Comparison of ENCODE assay signal across 14 mouse cellular contexts in the genomic region with DNA sequence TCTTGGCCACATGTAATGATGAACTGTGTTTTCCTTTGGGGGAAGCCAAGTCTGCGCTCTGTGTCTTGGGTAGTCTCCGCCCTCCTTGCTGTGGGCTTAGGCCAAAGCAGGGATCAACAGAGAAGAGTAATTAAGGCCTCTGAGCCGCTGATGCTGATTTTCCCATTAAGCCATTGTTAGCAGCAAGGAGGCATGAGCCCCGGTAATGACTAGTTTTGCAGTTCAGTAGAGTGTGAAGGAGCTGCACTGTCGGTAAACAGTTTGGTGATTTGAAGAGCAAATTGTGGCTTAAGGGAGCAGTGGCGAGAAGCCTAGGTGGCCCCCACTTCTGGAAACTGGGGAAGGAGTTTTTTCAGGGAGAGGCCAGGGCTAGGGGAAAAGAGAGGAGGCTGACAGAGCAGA.
DNase-seq lines count a peak whose midpoint lies in the region; ATAC-seq and TF ChIP-seq lines count a peak whose summit lies in the region.
"Had no signal": no experiment of that assay in that cellular context is flagged by ENCODE, and none has a peak within 500 bp of the region (broad histone marks: within the 10 kb centered on the region; RNA-seq: fewer than 3 reads in every experiment).

No protein-coding gene starts in this region.

- intact Hi-C loops in left cerebral cortex, postnatal 25 days (cut with DNase I): loop anchor here (2.0 kb wide), 1 partner anchor 21 kb away; no protein-coding TSS in a partner anchor

- DNase-seq in frontal cortex, postnatal 10 days (ENCODE audit: low spot score in 2 of 2): peak; percentile 10 to 11
- DNase-seq in forebrain, embryonic 10.5 days (ENCODE audit: extremely low spot score, low spot score): peak; percentile 59
- DNase-seq in kidney, adult 2 months: peak; percentile 25
- no peak for DNase-seq in limb, embryonic 10.5 days (ENCODE audit: low spot score)
- no peak for DNase-seq in left cerebral cortex, postnatal 25 days (ENCODE audit: low spot score in 2 of 2)
- DNase-seq in urinary bladder, adult 18-20 months (ENCODE audit: low spot score in 2 of 2): no peak
- DNase-seq: adrenal gland, adult 8-10 months; cerebellum, adult 8-10 months; heart, adult 18-20 months; lung, adult 2 months; thymus, postnatal 25 days had no signal

- H3K4me1 ChIP-seq in forebrain, embryonic 10.5 days: peaks cover 72% of the 10 kb centered on the region
- no peaks in the 10 kb centered on the region for H3K4me1 ChIP-seq in kidney, adult 2 months (ENCODE audit: control insufficient read depth, insufficient read depth, low read length)
- no peaks in the 10 kb centered on the region for H3K4me1 ChIP-seq in neural tube, embryonic 14.5 days (ENCODE audit: control insufficient read depth, insufficient read depth, low read length)
- peaks cover 33% of the 10 kb centered on the region for H3K4me1 ChIP-seq in limb, embryonic 10.5 days

- no peak overlapping the region for H3K4me2 ChIP-seq in neural tube, embryonic 14.5 days (ENCODE audit: low read depth, low read length)

- no peak overlapping the region for H3K4me3 ChIP-seq in forebrain, embryonic 10.5 days
- H3K4me3 ChIP-seq in kidney, adult 2 months (ENCODE audit: insufficient read depth, low read depth, low read length): no peak overlapping the region
- H3K4me3 ChIP-seq in neural tube, embryonic 14.5 days (ENCODE audit: low read depth, low read length): no peak overlapping the region
- H3K4me3 ChIP-seq in limb, embryonic 10.5 days: no peak overlapping the region

- H3K9ac ChIP-seq in neural tube, embryonic 14.5 days (replicated peaks; ENCODE audit: low read depth, low read length): no peak overlapping the region

- no peaks in the 10 kb centered on the region for H3K36me3 ChIP-seq in forebrain, embryonic 10.5 days (replicated peaks)
- H3K36me3 ChIP-seq in kidney, adult 2 months (ENCODE audit: control insufficient read depth, insufficient read depth, low read length): no peaks in the 10 kb centered on the region
- H3K36me3 ChIP-seq in neural tube, embryonic 14.5 days (ENCODE audit: control insufficient read depth, insufficient read depth, low read length): no peaks in the 10 kb centered on the region
- no peaks in the 10 kb centered on the region for H3K36me3 ChIP-seq in limb, embryonic 10.5 days
- H3K36me3 ChIP-seq: G1E had no signal

- no peak for TF ChIP-seq CTCF in kidney, adult 2 months (conservative IDR thresholded peaks at IDR 0.05; ENCODE audit: insufficient read depth, insufficient read length, low read depth, low read length)

- no peak for TF ChIP-seq POLR2A in kidney, adult 2 months (IDR thresholded peaks at IDR 0.05; ENCODE audit: low read depth, low read length)

- WGBS in forebrain, embryonic 10.5 days: 11% methylated on average over 6 of the region's 6 CpGs
- 37% methylated on average over 6 of the region's 6 CpGs for WGBS in kidney, adult 2 months
- 19% methylated on average over 6 of the region's 6 CpGs for WGBS in neural tube, embryonic 14.5 days
- 43% methylated on average over 6 of the region's 6 CpGs for WGBS in limb, embryonic 10.5 days

- H3K9me3 ChIP-seq in forebrain, embryonic 10.5 days: no peaks in the 10 kb centered on the region; the same call in 1 of the 2 replicates
- no peaks in the 10 kb centered on the region for H3K9me3 ChIP-seq in neural tube, embryonic 14.5 days (ENCODE audit: control insufficient read depth, low read length)
- H3K9me3 ChIP-seq in limb, embryonic 10.5 days (replicated peaks): no peaks in the 10 kb centered on the region
- H3K9me3 ChIP-seq: G1E had no signal

- peaks cover 83% of the 10 kb centered on the region for H3K27me3 ChIP-seq in forebrain, embryonic 10.5 days (ENCODE audit: poor library complexity, severe bottlenecking)
- no peaks in the 10 kb centered on the region for H3K27me3 ChIP-seq in kidney, adult 2 months (replicated peaks; ENCODE audit: control insufficient read depth, insufficient read depth, low read length)
- H3K27me3 ChIP-seq in neural tube, embryonic 14.5 days (ENCODE audit: control insufficient read depth, insufficient read depth, low read length): no peaks in the 10 kb centered on the region
- no peaks in the 10 kb centered on the region for H3K27me3 ChIP-seq in limb, embryonic 10.5 days (ENCODE audit: low read depth, poor library complexity, severe bottlenecking)

- ATAC-seq in frontal cortex, adult (ENCODE audit: low TSS enrichment): no peak
- peak; percentile 29 for ATAC-seq in neural tube, embryonic 14.5 days (ENCODE audit: low read depth)

- peak overlapping the region; percentile 68 for H3K27ac ChIP-seq in forebrain, embryonic 10.5 days
- no peak overlapping the region for H3K27ac ChIP-seq in kidney, adult 2 months (ENCODE audit: insufficient read depth, low read depth, low read length)
- H3K27ac ChIP-seq in neural tube, embryonic 14.5 days (ENCODE audit: low read depth, low read length): 0 out of 2 replicates have a peak overlapping the region, but pooled peaks have one; percentile 16
- no peak overlapping the region for H3K27ac ChIP-seq in limb, embryonic 10.5 days

Comparison
In these comparisons a context has a peak if more than half of its experiments do, and no peak if none do; other contexts are left out.
1. DNase-seq: peak in frontal cortex, postnatal 10 days (2 of 2), forebrain, embryonic 10.5 days (single experiment) and kidney, adult 2 months (single experiment); none in limb, embryonic 10.5 days (single experiment), left cerebral cortex, postnatal 25 days (0 of 2) and urinary bladder, adult 18-20 months (0 of 2).
2. H3K27ac ChIP-seq: peak in forebrain, embryonic 10.5 days (single experiment) and neural tube, embryonic 14.5 days (single experiment); none in kidney, adult 2 months (single experiment) and limb, embryonic 10.5 days (single experiment).